Mouse (Mus musculus) layer of hippocampus, postnatal 14 days (tissue): ENCODE measurements around the gene Fbxo11. TPM values are rescaled to one million over a fixed set of nuclear protein-coding genes. Genes with fewer than 3 reads are reported as not detected.
A peak's percentile ranks its signal among the peaks of the same experiment; 100 is the strongest.
"Not testable (repeated sequence)": the region's sequence is repeated elsewhere in the genome, so short reads cannot be mapped to it uniquely, and the experiment has no call there.

ENCODE experiments used
- DNase-seq, 2 experiments: peaks; one replicate each; pipeline ENCODE4 v3.0.0; 2021 to 2022; ENCODE audit warnings: low spot score in 2 of 2, mixed read lengths in 1 of 2
- total RNA-seq, 2 experiments: library from RNA; stranded (reverse); gene quantifications; 2 replicates each; pipeline ENCODE4 v1.2.3; 2021

Fbxo11 gene
- total RNA-seq, 2 experiments from 2014 or later: 114 to 117 TPM

- DNase-seq: no peak
Measured at GRCm38 (mm10) chr17:88023924-88024323, 41.2 kb downstream of the Fbxo11 start.

DNA sequence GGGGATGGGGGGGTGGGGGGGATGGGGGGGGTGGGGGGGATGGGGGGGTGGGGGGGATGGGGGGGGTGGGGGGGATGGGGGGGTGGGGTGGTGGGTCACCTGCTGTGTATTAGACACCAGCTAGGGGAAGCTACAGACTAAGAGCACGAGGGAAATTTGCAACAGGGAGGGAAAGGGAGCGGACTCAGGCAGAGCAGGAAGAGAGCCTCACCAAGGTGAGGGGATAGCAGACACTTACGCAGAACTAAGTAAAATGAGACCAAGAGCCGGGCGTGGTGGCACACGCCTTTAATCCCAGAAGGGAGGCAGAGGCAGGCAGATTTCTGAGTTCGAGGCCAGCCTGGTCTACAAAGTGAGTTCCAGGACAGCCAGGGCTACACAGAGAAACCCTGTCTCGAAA is 49.1 kb downstream of the Fbxo11 start:
- DNase-seq: not testable (repeated sequence)

DNA sequence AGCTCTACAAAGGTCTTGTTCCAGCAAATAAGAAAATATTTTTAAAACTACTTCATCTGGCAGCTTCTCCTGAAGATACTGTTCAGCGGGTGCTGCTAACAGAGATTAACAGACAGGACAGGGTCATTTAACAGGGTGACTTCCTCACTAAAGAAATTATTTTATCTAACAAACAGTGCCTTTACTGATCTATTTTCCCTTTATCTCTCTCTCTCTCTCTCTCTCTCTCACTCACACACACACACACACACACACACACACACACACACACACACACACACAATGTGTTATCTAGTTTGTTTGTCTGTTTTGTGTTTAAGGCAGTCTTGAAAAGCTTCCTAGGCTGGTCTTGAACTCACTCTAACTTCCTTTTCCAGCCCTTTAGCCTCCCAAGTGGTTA is 50.6 kb downstream of the Fbxo11 start:
- no peak for DNase-seq

- no peak for DNase-seq
Measured at GRCm38 (mm10) chr17:88006956-88007355, 58.1 kb downstream of the Fbxo11 start.

DNA sequence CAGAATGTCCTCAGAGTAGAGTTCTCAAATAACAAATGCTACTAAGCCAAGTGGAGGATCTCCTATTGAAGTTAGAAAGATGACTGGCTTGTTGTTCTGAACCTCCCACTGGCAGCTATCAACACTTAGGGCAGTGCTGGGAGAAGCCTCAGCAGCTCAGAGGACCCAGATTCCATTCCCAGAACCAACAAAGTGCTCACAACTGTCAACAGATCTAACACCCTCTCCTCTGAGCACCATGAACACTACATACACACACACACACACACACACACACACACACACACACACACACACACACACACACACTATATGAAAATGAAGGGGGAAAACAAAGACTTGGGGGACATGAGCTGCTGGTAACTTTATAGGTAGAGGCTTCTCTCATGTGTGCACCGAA is 60.2 kb downstream of the Fbxo11 start:
- DNase-seq: no peak

DNA sequence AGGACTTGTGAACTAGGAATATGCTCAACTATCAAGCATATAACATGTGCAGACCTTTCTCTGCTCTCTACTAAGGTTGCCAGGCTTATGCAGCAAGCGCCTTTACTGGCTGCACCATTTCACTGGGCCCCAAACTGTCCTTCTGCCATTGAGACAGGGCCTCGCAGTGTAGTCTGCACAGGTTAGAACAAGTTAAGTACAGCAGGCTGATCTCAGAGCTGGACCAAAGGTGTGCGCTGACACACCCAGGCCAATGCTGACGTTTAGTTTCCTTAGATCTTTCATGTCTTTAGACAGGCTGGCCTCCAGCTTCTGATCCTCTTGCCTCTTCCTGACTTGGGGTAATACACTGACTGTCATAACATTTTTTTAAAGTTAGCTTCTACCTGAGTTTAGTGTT is 67.3 kb downstream of the Fbxo11 start:
- no peak for DNase-seq

DNA sequence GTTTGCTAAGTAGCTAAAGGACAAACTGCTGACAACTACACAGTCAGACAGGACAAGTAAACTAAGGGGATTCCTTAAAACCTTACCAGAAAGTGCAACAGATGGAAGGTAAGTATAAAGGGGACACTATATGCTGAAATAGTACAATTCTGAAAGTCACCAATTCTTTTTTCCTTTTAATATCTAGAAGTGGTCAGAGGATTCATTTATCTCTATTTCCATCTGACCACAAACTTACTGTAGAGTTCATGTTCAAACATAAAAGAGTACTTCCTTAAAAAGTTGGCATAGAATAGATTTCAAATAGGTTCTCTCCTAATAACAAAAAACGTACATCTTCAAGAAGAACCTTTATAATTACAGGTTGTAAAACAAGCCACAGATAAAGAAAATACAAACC is 71.8 kb downstream of the Fbxo11 start:
- DNase-seq: no peak

GRCm38 (mm10) chr17:87992154-87992553 is 72.9 kb downstream of the Fbxo11 start:
- DNase-seq: no peak

- DNase-seq: no peak
Measured at GRCm38 (mm10) chr17:87987507-87987906, 77.6 kb downstream of the Fbxo11 start.

GRCm38 (mm10) chr17:87985916-87986315 is 79.2 kb downstream of the Fbxo11 start:
- DNase-seq: no peak

- DNase-seq: no peak
Measured at GRCm38 (mm10) chr17:87984440-87985214, 80.5 kb downstream of the Fbxo11 start.

DNA sequence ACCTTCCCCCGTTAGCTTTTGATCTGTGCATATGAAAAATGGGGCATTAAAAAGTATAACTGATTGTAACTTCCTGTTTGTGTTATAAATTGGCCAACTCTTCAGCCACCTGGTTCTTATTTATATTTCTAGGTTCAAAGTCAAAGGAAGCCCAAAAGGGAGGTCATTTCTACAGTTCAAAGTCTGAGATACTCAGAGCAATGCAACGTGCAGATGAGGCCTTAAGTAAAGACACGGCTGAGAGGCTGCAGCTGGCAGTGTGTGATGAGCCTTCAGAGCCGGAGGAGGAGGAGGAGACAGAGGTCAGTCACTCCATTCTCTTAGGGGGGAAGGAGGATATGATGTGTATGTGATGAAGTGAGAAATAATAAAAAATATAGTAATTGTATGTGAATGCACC is 81.8 kb downstream of the Fbxo11 start:
- DNase-seq: no peak

DNA sequence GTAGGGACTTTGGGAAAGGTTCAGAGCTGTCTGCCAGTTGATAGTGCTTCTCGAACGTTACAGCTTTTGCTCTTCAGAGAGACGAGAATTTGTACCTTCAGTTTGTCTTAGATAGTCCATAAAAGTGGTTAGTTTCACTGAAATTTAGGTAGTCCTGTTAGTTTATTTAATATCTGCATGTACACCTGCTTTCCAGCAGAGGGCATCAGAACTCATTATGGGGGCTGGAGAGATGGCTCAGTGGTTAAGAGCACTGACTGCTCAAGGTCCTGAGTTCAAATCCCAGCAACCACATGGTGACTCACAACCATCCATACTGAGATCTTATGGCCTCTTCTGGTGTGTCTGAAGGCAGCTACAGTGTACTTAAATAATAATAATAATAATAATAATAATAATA is 83.0 kb downstream of the Fbxo11 start:
- no peak for DNase-seq

DNA sequence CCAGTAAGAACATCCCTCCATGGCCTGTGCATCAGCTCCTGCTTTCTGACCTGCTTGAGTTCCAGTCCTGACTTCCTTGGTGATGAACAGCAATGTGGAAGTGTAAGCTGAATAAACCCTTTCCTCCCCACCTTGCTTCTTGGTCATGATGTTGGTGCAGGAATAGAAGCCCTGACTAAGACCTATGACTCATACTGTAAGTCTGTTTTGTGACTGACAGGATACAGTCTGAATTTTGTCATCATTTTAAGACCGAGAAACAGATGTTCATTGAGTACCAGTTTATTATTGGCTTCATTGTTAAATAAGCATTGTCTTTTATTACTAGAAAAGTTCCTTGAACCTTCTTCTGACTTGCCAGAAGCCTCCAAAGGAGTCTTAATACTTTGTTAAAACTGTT is 85.4 kb downstream of the Fbxo11 start:
- DNase-seq: not testable (repeated sequence)

DNA sequence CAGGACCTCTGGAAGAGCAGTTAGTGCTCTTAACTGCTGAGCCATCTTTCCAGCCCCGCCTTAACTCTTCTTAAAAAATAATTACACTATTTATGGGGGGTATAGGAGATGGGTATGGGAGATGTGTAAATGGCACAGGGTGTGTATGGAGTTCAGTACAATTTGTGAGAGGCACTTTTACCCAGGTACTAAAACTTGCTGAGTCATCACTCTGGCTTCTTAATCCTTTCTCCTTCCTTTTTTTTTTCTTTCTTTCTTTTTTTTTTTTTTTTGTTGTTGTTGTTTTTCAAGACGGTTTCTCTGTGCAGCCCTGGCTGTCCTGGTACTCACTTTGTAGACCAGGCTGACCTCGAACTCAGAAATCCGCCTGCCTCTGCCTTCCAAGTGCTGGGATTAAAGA is 88.2 kb downstream of the Fbxo11 start:
- not testable (repeated sequence) for DNase-seq

DNA sequence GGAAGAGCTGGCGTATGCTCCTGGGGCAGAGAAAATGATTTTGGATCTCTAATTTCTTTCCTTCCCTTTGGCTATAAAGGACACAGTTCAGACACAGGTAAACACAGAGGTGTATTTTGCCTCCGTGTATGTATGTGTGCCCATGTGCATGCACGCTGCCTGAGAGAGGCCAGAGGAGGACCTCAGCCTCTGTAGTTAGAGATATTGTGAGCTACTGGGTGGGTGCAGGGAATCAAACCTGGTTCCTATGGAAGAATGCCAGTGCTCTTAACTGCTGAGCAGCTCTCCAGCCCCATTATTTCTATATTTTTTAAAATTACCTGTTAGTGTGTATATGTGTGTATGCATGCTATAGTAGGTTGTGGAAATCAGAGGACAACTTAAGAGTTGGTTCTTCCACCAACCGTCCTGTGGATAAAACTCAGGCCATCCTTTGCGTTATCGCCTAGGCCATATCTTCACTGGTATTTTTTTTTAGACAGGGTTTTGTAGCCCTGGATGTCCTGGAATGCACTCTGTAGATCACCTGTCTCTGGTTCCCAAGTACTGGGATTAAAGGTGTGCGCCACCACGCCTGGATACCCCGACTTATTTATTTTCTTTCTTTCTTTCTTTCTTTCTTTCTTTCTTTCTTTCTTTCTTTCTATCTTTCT is 88.8 kb downstream of the Fbxo11 start:
- no peak for DNase-seq

DNA sequence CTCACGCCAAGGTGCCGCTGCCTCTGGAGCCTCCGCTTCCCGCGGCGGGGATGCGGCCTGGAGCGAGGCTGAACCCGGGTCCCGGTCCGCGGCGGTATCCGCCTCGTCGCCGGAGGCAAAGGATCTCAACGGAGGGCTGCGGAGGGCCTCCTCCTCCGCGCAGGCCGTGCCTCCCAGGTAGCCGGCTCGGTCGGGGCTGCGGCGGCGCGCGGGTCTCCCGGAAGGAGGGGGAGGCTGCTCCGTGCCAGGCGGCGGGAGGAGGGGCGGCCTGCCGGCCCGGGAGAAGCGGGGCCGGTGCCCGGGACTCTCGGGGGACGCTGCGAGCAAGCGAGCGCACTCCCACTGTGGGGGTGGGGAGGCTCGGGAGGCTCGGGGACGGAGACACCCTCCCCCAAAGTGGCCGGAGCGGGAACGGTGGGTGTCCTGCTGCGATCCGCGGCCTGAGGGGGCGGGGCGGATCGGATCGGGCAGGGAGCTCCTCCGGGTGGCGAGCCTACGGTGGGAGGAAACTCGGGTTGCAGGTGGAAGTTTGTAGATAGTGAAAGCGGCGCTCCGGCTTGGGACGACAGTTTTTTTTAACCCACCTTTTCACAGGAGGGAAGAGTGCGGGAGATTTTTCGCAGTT is 89.8 kb downstream of the Fbxo11 start:
- DNase-seq: peak in 1 of 2 experiments; percentile 49

DNA sequence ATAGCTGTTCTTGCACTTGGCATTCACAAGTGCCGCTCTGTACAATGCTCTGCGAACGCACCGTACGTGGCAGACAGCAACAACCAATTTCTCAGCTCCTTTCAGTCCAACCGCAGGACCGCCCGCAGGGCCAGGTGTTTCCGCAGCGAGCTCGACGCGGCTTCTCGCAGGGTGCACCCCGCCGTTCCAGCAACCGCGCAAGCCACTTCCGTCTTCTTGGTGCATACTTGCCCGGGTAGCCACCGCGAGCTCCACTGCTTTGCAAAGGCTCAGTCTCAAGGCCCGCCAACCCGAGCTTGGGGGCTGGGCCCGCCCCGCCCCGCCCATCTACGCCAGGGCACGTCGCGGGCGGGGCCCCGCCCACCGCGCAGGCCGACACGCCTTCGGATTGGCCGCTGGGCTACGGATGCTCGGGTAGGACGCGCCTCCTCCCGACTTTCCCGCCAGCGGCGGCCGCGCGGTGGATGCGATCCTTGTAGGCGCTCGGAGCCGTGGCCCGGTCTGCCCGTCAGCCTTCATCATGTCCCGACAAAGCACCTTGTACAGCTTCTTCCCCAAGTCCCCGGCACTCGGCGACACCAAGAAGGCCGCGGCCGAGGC is 90.4 kb downstream of the Fbxo11 start, which contains the start of gene Msh6:
Msh6 (plus strand) TSS at position 434 of the 600 bp plus-strand sequence.
- peak; percentile 77 to 85 for DNase-seq

DNA sequence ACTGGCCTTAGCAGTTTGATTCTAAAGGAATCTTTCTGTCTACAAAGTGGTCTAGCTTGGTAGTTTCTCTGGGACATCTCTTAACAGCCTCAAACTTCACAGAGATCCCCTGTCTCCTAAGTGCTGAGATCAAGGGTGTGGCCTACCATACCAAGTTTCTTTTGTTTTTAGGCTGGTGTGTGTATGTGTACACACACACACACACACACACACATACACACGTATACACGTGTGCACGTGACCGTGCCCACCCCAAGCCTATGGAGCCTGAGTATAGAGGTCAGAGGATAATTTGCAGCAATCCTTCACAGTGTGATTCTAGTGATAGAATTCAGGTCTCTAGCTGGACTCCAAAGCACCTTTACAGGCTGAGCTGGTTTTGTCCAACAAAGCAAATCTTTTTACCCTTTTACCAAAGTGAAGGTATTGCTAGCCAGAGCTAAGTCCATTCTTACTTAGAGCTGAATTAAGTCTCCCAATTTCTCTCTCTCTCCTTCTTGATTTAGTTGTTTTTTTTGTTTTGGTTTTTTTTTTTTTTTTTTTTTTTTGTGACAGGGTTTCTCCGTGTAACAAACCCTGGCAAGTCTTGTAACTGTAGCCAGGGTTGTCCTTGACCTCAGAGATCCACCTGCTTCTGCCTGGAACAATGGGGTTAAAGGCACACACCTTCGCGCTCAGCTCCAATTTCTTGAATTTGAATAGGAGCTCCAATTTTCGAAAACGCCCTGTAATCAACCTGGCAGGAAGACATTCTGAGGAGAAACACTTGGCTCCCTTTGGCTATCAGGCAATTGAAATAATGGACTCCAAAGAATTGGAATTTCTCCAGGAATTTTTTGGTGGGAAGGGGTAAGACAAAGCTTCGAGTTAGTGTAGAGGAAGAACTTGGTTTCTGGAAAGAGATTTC is 91.6 kb downstream of the Fbxo11 start:
- no peak for DNase-seq

GRCm38 (mm10) chr17:87972856-87973255 is 92.2 kb downstream of the Fbxo11 start:
- DNase-seq: no peak
